Mouse (Mus musculus) monocyte, adult 5-6 weeks (primary cell): ENCODE measurements around the gene Cbx5. TPM values are rescaled to one million over a fixed set of nuclear protein-coding genes. Genes with fewer than 3 reads are reported as not detected.

Experiments
- ATAC-seq: fragments of 153-309, 156-312 bp; replicated peaks from 2 replicates; pipeline ENCODE4 v1.8.0; 2017; ENCODE audit warnings: mild to moderate bottlenecking; ENCODE audit not compliant: low TSS enrichment, insufficient number of reproducible peaks, severe bottlenecking, poor library complexity, low FRiP score
- total RNA-seq: library from RNA; stranded (forward); fragments of 200-1000, 200-491, 200-594 nt; gene quantifications from 3 replicates; pipeline ENCODE4 v1.2.3, GENCODE M21; 2017

Cbx5 gene
- total RNA-seq, 1 experiment from 2014 or later, result 33.9 TPM

DNA sequence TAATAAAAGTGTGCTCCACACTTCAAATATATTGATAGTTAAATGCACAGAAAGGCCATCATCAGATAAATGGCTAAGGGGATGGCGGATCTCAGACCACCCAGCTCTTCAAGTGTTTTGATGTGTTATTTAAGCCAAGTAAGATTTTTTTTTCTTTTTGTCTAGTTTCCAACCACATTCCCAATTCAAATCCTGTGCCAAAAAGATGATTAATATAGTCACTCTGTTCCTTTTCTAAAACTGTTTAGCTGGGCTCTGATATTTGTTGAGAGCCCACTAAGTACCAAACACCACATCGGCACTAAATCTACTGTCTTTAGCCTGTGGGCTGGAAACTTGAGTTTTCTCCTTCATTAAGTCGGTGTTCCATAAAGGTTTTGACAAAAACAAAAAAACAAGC, 12.6 kb downstream of the Cbx5 start:
- ATAC-seq, result no peak

DNA sequence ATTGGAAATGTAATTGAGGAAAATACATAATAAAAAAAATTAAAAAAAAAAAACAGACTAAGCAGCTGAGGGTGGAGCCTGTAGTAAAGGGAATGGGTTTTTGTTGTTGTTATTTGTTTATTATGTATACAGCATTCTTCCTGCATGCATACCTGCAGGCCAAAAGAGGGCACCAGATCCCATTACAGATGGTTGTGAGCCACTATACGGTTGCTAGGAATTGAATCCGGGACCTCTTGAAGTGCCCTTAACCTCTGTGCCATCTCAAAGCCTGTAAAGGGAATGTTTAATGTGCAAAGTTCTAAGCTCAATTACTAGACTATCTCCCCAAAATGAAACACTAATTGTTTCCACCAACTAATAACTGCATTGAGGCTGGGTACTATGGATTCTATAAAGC, 15.5 kb downstream of the Cbx5 start:
- ATAC-seq, result no peak

DNA sequence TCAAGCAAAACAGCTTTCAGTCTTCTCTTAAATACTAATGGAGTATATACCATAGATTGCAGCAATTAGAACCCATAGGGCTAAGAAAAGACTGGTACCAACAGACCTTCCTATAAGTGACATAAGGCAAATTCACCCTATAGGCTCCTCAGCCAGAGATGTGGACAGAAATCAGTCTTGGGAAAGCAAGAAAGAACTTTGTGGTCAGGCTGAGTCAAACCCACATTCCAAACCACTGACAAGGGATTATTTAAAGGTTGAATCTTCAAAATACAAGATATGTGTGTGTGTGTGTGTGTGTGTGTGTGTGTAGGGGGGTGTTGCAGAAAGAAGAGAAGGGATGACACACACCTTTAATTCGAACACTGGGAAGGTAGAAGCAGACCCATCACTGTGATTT, 18.2 kb downstream of the Cbx5 start:
- ATAC-seq, result no peak

DNA sequence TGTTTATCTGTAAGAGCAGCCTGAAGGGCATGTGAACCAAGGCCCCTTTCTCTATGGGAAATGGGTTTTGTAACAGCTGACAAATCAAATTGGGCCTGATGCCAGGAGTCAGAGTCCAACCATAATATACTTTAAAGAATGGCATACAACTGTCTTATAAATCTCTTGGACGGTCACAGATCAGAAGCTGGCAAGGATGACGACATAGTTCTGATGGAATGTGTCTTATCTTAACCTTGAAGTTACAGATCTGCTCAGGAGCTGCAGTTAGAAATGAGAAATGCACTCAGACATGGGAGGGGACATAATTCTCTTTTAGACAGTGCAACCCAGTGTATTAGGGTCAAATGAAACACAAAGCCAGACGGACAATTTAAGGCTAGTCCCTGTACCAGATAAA, 18.8 kb downstream of the Cbx5 start:
- ATAC-seq, result no peak

DNA sequence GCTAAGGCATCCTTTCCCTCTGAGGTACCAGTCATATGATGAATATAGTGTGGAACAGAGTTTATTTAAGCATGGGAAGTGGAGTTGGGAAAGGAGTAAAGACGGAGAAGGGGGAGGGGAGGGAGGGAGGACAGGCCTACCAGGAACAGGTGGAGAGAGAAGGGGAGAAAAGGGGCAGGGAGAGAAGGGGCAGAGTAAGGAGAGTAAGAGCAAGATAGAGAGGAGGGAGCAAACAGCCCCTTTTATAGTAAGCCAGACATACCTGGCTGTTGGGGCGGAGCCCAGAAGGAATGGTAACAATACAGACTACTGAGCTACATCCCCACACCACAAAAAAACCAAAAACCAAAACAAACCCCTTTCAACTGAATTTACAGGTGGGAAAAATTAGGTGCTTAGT, 23.6 kb downstream of the Cbx5 start:
- no peak for ATAC-seq

DNA sequence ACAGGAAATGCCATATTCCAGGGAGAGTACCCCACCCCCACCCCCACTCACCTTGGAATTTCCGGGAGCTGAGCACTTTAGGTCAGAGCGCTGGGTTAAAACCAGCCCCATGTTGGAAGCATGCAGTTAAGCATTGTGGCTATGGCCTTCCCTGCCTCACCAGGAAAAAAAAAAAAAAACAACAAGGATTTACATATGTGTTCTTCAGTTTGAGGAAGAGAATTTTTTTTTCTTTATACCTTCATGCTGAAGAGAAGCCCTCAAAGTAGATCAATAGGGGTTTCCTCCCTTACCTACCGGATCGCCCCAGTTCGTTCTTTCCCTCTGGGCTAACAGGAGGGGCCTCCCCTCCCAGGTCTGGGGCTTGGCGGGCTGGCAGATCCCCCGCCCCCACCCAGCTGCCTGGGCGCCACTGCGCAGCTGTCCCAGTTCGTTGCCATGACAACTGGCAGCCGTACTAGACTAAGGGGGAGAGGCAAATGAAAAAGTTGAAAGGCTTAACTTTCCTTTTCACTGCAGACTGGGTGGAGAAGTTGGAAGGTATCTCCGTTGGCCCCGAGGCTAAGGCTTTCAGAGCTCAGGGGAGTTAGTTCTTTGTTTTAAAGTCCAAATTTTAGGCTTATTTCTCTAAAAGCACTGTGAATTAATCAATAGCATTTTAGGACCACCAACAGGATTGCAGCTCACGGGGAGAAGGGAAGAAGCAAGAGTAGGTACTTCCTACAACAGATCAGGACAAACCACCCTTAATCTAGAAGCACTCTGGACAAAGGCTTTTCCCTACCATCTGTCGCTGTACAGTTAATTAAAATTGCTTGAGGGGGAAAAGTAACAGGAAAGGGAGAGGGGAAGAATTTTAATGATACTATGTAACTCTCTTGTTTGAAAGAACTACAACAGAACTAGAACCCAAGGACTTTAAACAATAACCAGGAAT, 24.4 kb downstream of the Cbx5 start:
- ATAC-seq, result 0 out of 2 replicates have a peak, but pooled peaks have one; percentile 47

DNA sequence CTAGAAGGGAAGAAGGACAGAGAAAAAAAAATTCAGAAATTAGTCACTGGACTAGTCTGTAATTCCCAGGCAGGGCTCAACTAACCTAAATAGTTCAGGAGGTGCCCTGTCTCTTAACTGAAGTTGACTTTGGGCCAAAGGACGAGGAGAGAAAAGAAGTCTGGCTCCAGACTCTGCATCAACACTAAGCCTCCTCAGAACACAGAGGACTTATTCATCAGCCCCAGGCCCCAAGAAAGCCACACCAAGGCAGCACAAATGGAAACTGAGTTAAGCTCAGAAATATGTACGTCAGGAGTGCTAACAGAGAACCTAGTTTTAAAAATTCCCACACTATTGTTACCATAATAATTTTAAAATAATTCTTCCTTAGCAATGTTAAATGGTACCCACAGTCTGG, 25.5 kb downstream of the Cbx5 start:
- no peak for ATAC-seq

DNA sequence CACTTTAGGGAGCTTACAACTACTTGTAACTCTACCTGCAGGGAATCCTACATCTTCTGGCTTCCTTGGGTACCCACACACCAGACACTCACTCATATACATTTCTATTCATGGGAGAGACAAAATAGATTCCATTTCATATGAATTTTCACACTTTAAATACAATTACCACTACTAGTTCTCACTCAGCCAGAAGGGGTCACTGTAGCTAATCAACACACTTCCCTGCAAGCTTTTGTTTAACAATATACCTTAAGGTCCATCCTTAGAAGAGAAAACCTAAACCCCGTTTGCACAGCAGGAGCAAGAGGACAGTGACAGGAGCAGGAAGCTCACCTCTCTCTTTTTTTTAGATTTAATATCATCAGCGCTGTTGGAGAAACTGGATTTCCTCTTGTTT, 34.5 kb downstream of the Cbx5 start:
- no peak for ATAC-seq

DNA sequence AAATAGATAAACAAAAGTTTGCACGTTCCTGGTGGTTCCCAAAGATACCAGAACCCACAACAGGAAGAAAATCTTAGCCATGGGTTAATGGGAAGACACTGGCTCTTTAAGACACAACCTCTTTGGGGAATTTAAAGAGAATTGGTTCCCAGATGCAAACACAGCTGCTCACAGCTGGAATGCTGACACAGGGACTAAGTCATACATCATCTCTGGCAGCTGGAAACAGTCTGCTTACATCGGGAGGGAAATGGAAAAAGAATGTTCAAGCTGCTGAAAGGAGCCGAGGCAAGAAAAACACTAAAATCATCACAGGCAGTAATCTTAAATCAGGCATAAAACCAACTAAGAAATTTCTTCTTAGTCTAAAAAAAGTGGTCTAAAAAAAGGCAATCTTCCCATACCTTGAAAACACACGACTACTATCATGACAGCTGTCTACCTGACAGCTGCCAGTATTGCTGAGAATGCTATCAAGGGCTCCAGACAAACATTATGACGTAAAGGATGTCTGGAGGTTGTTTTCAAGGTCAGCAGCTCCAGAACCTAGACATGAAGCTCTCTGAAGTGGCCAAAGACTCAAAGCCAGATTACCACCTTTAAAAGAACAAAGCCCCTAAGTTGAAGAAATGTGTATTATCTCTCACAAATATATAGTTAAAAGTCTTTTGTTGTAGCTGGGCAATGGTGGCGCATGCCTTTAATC, 37.4 kb downstream of the Cbx5 start:
- no peak for ATAC-seq

DNA sequence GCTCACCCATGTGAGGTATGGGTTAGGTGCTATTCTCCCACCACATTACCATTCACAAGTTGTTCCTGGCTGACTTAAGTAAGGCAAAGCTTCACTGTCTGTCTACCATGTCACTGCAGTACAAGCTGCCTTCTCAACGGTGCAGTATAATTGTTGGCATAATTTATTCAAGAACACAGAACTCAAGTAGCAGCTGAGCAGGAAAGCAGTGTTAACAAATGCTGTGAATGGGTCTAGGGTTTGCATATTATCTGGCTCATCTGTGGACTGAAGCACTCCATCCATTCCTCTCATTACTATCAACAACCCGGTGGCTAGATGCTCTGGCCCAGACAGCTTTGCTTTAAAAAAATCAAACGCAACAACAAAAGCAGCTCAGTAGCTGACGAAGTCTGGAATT, 41.8 kb downstream of the Cbx5 start:
- ATAC-seq, result no peak

DNA sequence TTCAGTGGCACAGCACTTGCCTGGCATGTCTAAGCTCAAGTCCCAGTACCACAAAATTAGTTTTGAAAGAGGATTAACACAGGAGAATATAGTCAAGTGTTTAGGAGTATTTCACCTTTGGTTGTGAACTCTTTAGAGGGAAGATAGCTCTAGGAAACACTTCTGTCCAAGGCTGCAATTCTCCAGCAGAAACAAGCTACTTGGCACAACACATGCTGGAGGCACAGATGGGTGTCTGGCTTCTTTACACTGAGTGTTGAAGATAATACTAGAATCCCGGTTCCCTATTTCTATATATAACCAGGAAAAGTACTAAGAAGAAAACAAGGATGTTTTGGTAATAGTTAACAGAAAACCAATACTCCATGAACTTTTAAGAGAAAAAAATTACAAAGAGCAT, 42.8 kb downstream of the Cbx5 start:
- no peak for ATAC-seq

DNA sequence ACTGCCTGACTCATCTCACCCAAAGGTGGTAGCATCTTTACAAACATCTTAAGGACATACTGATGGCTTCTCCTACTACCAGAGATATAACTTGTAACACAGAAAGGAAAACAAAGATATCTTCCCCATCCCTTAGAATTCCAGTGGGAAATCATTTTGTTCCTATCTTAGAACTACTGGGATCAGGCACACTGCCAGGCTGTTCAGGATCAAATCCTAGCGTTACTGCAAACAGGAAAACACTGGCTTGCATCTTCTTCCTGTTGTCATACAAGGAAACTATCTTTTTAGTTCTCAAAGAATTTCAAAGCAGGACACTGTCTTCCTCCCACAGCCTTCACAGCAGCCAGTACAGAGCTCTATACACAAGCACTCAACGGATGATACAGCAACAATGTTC, 46.0 kb downstream of the Cbx5 start:
- ATAC-seq, result no peak

DNA sequence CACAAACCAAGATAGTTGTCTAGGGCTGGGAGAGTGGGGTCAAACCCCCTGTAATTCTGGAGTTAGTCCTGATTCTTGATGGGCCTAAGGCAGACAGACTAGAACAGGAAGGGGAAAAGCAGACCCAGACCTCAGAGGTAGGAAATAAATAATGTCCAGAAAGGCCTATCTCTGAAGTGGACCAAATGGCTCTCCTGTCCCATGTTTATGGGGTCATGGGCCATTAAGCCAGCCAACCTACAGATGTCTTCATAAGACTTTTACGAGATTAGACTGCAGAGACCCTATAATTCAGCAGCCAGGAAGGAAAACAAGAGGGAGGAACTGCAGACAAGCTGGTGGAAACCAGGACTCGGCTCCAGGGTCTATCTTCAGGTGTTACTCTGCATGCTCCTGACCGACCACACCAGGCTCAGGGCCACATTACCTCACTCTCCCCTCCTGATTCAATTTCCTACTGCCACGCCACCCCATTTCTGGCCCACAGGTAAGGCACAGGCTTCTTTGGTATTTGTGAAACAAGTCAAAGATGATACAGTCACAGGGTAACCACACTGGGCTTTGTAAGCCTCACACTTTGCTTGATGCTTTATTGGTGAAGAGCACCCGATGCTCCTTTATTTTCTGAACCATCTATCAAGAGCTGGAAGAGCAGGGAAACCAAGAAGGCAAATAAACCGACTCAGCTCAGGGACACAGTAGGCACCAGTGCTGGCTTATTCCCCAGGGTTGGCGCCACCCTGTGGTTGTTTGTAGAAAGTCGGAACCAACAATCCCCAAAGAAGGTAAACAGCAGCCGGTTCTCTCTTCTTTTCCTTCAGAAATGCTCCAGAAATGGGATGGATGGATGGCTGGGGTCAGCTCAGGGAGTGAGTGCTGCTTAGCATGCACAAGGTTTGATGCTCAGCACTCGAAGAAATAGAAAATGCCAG, 48.8 kb downstream of the Cbx5 start:
- ATAC-seq, result peak; percentile 54; the same call in 1 of the 2 replicates

DNA sequence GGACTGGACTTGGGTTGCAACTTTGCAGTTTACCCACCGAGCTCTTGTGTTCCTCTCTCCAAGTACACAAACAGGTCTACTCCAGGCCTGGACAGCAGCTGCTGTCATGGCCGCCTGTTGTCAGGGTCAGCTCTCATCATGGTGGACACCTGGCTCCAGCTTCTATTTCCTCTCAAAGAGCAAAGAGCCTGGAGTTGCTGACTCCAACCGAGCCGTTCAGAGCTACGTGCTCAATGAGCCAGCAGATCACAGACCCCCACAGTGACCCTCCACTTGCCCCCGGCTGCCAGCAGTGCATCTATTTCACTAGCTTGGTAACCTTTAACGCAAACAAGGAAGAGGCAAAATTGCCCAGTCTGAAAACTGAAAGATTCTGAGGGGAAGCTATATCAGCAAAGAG, 49.5 kb downstream of the Cbx5 start:
- ATAC-seq, result no peak

DNA sequence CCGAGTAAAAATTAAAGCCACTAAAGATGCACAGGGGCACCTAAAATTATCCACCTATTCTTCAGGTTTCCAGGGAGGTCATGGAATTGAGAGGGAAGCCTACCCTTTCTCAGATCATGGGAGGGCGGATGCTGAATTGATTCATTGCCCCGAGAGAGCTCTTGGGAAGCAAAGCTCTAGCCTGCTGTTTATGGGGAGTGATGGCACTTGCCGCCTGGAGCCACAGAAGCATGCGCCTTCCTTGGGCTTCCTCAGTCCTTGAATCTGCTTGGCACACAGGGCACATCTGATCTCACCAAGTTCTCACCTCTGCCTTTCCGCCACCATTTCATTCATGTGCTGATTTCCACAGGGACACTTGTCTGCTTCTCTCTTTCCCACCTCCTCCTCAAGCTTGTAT, 51.8 kb downstream of the Cbx5 start:
- no peak for ATAC-seq

DNA sequence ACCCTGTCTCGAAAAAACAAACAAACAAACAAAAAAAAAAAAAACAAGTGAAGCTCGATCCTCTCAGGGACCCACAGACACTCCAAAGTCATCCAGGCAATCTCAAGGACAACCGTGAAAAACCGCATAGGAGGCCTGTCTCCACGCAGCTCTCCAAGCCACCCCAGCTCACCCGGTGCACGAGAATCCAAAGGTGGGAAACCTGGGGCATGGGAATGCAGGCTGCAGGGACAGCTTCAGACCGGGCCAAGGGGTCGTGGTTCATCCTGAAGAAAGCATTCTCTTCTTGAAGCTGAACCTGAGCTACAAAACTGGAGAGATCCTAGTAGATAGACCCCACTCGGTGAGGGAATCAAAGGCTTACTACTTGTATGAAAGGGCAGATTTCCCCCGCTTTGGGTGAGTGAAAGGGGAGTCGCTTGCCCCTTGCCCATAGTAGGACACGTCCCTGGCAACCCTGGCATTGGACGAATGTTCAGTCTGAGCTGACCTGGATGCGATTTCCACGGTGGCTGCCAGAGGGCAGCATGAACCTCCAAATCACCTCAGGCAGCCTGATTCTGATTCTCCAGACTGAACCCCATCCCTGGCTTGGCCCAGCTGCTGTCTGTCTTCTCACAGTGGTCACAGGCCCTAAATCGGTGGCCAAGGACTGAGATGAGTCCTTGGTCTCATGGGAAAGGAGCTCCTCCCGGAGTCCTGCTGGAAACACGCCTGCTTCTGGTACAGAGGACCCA, 54.0 kb downstream of the Cbx5 start:
- ATAC-seq, result no peak

DNA sequence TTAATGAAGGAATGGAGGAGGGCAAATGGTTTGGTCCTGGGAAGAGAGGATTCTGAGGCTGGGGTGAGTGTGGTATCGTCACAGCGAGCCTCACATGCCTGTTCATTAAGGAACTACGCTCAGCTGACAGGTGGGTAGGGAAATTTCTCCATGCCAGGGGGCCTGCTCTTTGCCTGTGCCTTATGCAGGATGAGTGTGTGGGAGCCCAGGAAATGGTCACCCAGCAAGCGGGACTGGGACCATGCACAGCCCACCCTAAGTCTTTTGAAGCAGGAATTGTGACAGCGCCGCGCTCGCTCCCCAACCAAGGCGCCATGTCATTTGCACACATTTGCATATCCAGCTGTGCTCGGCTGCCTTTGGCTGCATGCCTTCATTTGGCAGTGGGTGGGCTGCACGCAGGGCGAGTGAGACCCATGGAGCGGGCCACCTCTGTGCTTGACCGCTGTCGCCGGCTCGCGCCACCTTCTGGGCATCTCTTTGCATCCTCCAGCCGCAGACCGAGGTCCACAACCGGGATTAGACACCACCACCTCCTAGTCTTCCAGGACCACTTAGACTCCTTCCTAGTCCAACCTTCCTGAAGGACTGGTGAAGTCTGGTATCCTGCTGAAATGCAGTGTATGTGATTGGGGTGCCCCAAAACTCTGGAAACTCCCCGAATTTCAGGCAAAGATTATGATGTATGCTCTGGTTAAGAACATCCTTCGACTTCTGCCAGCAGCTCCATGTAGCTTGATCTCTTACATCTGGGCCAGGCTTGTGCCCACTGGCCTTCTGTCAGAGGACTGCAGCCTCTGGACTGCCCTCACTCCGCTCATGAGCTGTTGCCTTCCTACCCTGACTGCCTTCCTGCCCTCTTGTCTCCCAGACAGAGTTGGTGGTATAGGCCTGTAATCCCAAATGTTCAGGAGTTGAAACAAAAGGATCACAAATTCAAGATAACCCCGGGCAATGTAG, 55.7 kb downstream of the Cbx5 start:
- no peak for ATAC-seq
